Mouse (Mus musculus) common myeloid progenitor, adult 5-6 weeks (primary cell): ENCODE results near the gene Sec16a. TPM values are rescaled to one million over a fixed set of nuclear protein-coding genes. Genes with fewer than 3 reads are reported as not detected.
A peak's percentile ranks its signal among the peaks of the same experiment; 100 is the strongest.

Source experiments
- ATAC-seq: replicated peaks from 2 replicates; pipeline ENCODE4 v1.8.0; 2016; ENCODE audit warnings: low read depth, mild to moderate bottlenecking, moderate TSS enrichment, inconsistent platforms; ENCODE audit not compliant: poor library complexity, severe bottlenecking
- total RNA-seq: library from RNA; stranded (forward); fragments of 200-1000, 187-1606 nt; gene quantifications from 2 replicates; pipeline ENCODE4 v1.2.3, GENCODE M21; 2017

The Sec16a gene
- total RNA-seq, 1 experiment from 2014 or later: 44.2 TPM

DNA sequence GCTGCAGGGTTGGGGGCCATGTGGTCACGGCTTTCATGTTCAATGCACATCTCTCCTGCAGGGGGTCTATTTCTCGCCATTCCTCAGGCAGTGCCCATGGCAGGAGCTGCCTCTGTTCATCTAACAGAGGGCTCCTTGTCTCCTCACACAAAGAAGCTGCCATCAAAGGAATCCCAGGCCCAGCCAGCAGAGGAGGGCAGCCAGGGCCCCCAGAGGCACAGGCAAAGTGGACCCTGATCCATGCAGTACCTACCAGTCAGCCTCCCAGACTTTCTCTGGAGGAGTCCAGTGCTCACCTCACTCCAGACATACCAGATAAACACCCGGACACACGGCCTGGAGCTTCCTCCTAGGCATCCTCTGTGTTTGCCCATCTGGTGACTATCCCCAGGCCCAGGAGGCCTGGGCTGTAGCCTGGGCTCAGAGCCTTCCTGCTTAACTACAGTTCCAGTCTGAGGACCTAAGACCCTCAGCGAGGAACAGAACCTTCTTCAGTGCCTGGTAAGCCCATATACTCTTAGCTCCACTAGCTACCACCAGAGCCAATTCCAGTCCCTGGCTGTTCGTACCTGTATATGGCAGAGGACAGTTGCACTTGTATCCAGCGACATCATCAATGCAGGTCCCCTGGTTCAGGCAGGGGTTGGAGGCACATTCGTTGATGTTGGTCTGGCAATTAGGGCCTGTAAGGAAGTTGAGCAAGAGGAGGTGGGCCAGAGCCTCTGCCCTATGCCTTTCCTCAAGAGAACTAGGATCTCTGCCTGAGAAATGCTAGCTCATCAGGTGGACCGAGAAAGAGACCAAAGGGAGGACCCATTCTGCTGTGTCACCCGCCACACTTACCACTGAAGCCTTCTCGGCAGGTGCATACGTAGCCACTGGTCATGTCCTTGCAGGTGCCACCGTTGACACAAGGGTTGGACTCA, 30.8 kb upstream of the Sec16a start:
- ATAC-seq: 0 out of 2 replicates have a peak, but pooled peaks have one; percentile 23

DNA sequence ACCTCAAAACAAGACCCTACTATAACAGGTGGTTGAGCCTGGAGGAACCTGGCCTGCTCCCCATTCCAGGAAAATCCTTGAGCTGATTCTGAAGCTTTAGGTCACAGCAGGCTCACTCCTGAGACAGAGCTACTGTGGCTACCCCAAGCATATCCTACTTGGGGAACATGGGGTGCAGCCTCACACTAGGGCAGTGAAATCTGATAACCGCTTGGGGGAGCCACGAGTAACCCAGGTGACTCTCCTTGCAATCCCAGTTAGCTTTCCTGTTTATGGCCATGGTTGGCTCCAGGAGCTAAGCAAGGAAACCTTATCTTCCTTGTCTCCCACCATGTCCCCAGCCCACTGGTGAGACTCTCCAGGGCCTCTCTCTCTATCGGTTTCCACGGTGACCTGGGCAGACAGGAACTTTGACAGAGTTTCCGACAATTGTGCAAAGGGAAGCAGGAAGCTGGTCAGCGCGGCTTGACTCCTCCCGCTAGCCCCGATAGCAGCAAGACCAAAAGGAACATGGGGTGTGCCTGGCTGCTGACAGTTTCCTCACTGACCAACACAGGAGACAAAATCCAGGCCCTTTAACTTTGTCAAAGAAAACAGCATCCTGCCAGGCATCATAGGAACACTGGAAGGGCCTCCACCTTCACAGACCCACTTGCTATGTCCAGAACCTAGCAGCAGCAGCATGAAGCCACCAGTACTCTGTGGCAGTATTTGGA, 29.9 kb upstream of the Sec16a start:
- ATAC-seq: peak; percentile 49

DNA sequence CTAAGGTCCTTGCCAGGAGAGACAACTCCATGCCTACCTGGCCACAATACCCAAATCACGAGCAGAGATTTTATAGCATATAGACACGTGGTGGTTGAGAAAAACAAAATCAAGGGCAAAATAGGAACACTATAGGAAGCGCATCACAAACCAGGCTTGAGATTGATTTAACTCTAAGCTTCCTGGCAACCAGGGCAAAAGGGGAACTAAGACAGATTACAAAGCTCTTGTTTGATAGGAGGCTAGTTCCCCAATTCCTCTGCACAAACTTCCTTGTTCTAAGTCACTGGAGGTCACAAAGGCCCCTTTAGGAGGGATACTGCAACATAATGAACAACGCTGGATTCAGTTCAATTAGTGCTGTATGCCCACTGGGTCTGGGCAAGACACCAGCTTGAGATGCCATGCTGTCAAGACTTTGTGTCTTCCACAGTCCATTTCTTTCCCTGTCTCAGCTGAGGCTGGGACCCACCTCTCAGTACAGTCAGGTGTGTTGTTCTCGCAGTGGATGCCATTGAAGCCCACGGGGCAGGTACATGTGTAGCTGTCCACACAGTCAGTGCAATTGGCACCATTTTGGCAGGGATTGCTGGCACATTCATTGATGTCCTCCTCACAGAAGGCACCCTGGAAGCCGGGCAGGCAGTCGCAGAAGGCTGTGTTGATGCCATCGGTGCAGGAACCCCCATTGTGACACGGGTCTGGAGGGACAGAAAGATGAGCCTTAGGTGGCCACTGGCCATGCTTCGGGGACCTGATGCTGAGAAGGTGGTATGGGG, 27.5 kb upstream of the Sec16a start:
- ATAC-seq: peak; percentile 79

DNA sequence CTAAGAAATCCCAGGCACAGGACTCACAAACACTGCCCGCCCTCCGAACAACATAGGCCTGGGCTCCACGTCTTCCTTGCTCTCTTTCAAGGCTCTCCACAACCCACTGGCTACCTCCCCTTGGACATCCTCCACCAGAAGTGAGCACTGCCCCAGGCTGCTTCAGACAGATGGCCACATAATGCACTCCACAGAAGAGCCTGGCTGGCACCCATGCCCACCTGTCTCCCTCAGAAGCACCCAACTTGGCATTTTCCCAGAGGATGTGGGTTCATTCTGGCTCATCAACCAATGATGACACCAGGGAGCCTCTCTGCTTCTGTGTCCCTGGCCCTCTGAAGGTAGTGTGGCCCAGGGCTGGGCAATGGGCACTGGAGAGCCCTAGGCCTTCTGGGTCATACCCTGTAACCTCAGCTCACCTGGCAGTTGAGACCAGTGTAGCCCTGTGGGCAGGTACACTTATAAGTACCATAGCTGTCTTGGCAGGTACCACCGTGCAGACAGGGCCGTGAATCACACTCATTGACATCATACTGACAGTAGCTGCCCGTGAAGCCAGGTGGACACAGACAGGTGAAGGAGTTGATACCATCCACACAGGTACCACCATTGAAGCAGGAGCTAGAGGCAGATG, 26.8 kb upstream of the Sec16a start:
- ATAC-seq: no peak

DNA sequence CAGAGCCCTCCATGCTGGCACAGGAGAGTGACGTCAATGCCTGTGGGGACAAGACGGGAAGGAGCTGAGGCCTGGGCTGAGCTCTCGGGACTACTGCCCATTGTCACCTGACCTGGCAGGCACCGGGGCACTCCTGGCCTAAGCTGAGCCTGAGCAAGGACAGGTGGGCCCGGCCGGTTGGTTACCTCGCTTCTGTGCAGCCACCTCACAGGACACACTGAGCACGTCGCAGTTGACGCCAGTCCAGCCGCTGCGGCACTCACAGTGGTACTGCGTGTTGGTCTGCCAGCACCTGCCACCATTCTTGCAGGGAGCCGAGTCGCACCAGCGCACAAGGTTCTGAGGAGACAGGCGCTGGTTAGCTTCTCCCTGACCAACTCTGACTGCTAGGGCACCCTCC, 26.0 kb upstream of the Sec16a start:
- no peak for ATAC-seq

DNA sequence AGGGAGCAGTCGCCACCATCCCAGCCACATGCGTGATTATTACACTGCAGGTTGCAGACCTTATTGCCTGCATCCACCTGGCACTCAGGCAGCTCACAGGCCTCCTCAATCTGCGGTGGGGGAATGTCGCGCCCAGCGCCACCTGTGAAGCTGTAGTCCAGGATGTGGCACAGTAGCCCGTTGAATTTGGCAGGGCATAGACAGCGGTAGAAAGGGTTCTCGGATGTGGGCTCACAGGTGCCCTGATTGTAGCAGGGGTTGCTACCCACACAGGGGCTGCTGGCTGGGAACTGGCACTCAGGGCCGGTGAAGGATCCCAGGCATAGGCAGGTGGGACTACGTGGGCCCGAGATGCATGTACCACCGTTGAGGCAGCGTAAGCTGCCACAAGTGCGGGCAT, 23.4 kb upstream of the Sec16a start:
- ATAC-seq: no peak

DNA sequence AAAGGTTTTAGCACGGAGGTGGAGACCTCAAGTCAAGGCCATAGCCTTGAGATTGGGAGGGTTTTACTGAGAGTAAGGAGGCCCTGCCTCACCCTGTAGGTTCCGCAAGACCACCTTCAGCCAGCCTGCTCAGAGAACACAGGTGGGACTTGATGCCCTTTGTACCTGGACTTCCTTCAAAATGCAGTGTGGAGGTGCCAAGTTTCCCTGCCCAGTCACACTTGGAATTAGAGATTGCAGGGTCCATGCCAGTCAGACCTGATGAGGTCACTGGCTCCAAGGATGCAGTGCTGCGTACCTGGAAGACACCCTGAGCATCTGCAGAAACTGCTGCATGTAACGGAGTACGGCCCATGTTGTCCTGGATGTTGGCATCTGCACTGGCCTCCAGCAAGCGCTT, 18.4 kb upstream of the Sec16a start:
- no peak for ATAC-seq

DNA sequence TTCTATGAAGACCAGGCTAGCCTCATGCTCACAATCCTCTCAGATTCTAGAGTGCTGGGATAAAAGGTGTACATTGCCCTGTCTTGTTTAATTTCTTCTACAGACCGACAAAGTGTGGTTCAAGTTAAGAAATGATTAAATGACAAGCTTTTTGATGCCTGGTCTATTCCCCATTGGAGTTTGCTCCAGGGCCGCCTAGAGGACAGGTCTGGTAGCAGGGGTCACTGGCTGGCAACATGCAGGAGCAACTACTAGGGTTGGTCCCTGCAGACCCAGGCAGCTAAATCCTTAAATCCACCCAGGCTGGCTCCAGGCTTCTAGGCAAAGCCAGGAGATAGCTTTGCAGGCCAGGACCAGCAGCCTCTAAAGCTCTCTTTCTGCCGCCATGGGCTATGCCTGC, 18.0 kb upstream of the Sec16a start:
- no peak for ATAC-seq

DNA sequence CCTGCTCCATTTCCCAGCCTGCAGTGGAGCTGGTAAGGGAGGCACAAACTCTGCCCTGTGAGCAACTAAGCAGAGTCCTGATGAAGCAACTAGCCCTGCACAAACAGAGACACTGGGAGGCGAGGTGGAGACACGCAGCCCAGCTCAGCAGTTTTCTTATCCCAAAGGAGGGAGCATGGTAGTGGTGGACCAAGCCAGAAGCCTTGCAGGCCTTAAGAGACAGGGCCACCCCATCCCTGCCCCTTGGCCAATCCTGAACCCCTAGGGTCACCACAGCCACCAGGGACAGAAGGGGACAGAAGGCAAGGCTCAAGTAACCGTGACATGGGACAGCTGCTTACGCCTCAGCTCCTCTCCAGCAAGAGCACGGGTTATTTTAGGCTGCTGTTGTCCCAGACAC, 16.7 kb upstream of the Sec16a start:
- ATAC-seq: no peak

DNA sequence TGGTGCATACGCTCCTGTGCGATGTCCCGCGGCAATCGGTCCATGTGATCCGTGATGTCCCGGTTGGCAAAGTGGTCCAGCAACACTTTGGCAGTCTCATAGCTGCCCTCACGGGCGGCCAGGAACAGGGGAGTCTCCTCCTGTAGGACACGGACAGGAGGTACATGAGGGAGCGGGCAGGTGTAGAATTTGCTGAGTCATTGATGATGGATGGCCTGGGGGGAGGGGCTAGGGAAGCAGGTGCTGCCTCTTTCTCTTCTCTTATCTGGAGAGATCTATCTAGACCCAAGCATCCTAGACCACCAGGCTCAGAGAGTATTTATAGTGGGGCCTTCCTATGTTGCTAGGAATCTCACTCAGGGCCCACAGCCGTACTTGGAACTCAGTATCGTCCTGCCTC, 15.8 kb upstream of the Sec16a start:
- no peak for ATAC-seq

DNA sequence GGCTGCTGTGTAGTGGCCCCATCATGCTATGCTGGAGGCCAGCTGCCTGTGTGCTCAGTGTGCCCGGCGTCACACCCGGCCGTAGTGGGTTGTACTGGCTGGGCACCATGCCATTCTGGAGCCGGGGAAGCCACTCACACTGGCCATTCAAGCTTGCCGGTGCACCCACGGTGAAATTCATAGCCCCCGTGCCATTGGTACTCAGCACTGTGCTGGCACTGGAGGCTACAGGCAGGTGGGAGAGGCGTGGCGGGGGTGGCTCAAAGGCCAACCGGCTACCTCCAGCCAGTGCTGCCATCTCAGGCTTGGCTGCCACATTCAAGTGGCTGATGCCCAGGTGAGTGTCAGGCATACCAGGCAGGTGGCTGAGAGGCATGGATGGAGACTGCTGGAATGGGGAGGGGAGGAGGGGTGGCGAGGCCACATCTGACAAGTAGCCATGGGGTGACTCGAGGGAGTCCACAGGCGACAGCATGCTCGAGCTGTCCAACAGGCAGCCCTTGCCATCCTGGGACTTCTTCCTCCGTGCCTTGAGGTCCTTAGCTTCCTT, 15.2 kb upstream of the Sec16a start:
- ATAC-seq: no peak

DNA sequence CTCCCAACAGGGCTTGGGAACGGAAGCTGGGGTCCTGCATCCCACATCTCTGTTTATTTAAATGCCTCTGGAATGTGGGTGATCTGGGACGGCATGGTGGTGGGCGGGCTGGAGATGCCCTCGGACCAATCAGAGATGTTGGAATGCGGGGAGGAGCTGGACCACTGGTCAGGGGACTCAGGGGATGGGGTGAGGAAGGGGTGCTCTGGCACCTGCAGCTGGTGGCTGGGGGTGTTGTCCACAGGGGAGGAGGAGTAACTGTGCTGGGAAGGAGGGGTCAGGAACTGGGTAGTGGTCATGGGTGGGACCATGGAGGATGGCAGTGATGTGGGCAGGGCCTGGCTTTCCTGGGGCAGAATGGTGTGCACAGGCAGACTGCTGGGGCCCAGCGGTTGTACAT, 14.5 kb upstream of the Sec16a start:
- ATAC-seq: no peak

DNA sequence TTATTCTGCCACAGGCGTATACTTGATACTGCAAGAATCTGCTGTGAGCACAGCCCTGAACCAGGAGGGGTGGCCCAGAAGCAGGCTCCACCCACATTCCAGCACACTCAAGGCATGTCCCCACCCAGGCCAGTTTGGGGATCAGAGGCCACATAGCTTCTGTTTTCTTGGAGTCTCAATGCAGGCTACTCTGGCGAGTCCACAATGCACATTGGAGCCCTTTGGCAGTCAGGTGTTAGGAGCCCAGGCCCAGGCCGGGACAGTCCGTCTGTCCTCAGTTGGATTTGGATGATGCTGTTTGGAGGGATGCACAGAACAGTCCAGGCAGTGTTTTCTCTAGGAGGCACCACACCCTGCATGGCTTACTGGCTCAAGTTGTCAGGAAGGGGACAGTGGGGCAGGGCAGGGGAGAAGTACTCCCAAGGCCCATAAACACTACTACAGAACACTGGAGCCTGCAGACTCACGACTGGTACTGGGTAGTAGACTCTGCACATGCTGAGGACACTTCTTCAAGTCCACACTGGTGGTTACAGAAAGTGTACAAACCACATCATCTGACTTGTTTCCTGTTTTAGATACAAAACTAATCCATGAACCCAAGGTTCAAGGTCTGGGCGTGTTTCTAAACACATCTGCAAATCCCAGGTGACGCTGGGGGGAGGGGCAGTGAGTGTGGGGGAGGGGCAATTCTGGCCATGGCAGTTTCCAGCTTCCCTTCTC, 13.5 kb upstream of the Sec16a start:
- ATAC-seq: no peak

DNA sequence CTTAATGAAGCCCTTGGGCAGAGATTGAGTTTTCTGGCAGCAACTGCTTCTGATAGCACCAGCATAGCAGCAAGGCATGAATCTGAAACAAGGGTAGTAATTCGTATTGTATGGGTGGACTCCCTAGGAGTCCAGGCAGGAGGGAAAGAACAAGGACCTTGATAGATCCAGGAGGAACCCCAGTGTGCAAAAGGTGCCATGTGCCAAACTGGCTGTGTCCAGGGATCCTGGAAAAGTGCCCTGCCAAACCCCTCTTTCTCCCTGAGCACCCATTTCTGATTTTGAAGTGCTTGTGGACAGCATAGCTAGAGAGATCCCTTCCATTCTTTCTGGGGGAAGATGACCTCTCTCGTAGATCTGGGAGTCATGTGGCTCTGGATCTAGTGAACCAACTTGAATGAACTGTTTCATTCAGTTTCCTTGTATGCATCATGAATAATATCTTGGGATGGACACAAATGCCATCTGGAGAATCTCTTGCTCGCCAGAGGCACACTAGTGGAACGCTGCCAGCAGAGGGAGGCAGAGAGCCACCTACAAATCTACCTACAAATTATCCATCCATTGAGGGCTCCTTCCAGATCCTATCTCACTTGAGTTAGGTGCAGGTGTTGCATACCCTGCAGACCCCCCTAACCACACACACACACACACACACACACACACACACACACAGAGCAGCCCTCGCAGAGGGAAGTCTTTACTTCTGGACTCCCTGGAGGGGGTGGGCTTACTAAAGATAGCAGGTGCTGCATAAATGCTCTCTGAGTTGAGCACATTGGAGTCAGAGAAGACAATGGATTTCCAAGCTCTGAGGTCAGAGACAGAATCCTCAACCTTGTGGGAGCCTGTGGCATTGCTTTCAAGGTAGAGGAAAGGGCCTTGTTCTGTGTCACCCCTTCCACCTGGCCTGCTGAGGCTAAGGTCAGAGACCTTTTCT, 4.4 kb upstream of the Sec16a start:
- ATAC-seq: no peak

DNA sequence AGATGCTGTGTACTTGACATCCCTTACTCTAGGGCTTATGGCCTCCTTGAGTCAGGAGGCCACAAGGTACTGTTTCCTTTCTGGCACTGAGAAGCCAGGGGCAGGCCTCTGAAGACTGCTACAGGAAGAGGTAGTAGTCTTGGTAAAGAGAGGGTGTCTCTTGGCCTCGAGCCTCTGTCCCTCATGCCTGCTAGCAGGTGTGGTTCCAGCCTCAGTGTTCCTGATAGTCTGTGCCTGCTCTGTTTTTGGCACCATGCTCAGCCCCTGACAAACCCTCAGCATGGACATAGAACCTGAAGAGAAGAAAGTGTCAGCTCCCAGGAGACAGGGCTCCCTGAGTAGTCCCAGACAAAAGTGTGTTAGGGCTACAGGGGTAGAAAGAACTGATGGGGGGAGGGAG, 2.4 kb upstream of the Sec16a start:
- no peak for ATAC-seq

DNA sequence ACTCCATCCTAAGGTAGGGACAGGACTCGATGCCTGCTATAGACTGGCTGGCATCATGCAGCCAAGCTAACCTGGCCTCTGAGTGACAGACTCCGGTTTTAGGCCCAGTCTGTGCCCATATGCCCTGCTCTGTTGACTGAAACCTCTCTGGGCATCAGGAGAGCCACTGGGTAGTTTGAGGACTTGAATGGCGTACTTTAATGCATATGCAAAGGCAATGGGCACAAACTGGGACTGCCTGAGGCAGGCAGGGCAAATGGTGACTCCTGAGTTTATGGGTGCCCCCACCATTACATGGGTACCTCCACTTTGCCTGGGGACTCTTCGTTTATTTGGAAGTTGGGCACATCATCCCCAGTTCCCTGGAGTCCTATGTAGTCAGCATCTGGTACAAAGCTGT, 1.7 kb upstream of the Sec16a start:
- ATAC-seq: no peak

DNA sequence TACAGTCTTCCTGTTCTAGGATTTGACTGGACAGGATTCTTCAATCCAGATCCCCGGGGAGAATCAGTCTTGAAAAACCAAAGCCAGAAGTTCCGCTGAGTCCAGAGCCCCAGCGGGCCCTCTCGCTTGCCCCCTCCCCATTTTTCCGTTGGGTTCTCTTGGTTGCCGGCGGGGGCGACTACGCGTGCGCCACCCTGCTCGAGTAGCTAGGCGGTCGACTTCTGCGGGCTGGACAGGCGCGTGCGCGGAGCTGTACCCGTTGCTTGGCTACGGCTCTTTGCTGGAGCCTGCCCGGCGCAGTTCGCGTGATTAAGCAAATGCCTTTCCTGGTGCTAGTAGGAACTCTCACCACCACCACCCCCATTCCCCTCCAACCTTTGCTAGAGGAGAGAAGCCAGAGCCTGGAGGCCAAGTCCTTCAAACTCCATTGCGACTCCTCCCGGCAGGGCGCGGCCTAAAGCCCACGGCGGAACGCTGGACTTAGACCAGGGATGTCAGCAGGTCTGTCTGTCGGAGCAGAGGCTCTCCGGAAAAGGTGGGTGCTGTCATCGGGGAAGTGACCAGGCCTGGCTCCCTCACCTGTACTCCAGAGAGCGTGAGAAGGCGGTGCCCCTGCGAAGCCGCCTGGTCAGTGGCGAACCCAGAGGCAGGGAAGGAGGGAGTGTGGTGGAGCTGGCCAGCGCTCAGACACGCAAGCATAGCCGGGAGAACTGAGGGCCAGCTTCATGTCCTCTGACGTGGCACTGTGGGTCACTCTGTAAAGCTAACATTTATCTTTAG, 840 bp upstream of the Sec16a start:
- peak; percentile 77 for ATAC-seq

DNA sequence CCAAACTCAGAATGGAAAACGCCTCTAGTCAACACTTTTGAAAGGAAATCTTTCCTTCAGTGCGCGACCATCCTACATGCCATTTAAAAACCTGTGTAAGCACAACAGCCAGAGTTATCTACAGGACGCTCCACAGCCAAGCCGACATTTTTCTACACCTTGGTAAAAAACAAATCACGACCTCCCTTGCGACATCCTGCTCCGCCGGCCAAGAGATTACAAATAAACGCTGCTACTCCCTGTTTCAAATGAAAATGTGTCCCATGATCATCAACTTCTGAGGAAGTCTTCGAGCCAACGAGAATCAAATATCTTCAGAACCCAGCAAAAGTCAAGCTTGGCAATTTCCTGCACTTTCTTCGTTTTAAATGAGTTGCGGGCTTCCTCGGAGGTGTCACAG, 648 bp downstream of the Sec16a start:
- ATAC-seq: no peak
